36 mouse cellular contexts compared by ENCODE assay signal in the genomic region with DNA sequence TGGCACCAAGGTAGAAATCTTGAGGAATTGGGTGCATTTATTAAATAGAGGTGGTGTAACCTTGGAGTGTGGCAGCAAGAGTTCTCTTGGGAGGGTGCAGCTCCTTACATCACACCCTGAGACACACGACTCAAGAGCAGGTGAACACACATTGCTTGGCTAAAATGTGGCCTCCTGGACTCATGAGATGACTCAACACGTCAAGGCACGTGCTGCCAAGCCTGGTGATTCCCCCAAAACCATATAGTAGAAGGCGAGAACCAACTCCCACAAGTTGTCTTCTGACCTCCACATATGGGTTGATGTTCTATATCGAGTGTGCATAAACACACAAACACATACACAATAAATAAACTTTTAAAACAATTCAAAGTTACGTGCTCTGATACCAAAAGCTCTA. TPM values are rescaled to one million over a fixed set of nuclear protein-coding genes. Genes with fewer than 3 reads are reported as not detected.
"Had no signal": no experiment of that assay in that cellular context is flagged by ENCODE, and none has a peak within 500 bp of the region (broad histone marks: within the 10 kb centered on the region; RNA-seq: fewer than 3 reads in every experiment).

No protein-coding gene starts in this region.

- ATAC-seq: forebrain, embryonic 13.5 days; forebrain, embryonic 14.5 days; forebrain, embryonic 15.5 days; forebrain, embryonic 16.5 days; forebrain, postnatal 0 days had no signal

- H3K9me3 ChIP-seq: embryonic facial prominence, embryonic 10.5 days; embryonic facial prominence, embryonic 12.5 days; embryonic facial prominence, embryonic 13.5 days; embryonic facial prominence, embryonic 15.5 days; forebrain, embryonic 10.5 days; forebrain, embryonic 12.5 days; forebrain, embryonic 13.5 days; forebrain, embryonic 15.5 days had no signal

- H3K4me1 ChIP-seq: embryonic facial prominence, embryonic 15.5 days; forebrain, embryonic 12.5 days; forebrain, embryonic 13.5 days; forebrain, embryonic 15.5 days had no signal

- H3K4me3 ChIP-seq: embryonic facial prominence, embryonic 10.5 days; embryonic facial prominence, embryonic 12.5 days; embryonic facial prominence, embryonic 13.5 days; embryonic facial prominence, embryonic 15.5 days; erythroblast, embryonic 14.5 days; forebrain, embryonic 10.5 days; forebrain, embryonic 12.5 days; forebrain, embryonic 13.5 days; forebrain, embryonic 15.5 days; gastrocnemius, adult 2 months; heart, adult 2 months had no signal

- H3K27ac ChIP-seq: embryonic facial prominence, embryonic 10.5 days; embryonic facial prominence, embryonic 12.5 days; embryonic facial prominence, embryonic 13.5 days; embryonic facial prominence, embryonic 15.5 days; forebrain, embryonic 10.5 days; forebrain, embryonic 12.5 days; forebrain, embryonic 13.5 days; forebrain, embryonic 15.5 days; gastrocnemius, adult 2 months; heart, adult 2 months had no signal

- DNase-seq: cerebellum, adult 8-10 months; cerebellum, adult 9-10 months; cerebellum, adult 9-11 months; cerebellum, postnatal 10 days; cerebellum, postnatal 14 days; cerebellum, postnatal 25 days; cerebellum, postnatal 36 days; embryo, embryonic 11 days; forebrain, postnatal 0 days; gastrocnemius, adult 2 months; gastrocnemius, postnatal 10 days; gastrocnemius, postnatal 14 days; gastrocnemius, postnatal 25 days; gastrocnemius, postnatal 36 days; heart, adult 11 months; heart, adult 18-20 months; heart, adult 2 months had no signal

- H3K9ac ChIP-seq: embryonic facial prominence, embryonic 12.5 days; embryonic facial prominence, embryonic 13.5 days; embryonic facial prominence, embryonic 15.5 days; forebrain, embryonic 12.5 days; forebrain, embryonic 13.5 days; forebrain, embryonic 15.5 days; forebrain, postnatal 0 days had no signal

- H3K4me2 ChIP-seq: embryonic facial prominence, embryonic 12.5 days; embryonic facial prominence, embryonic 13.5 days; embryonic facial prominence, embryonic 15.5 days; forebrain, embryonic 12.5 days; forebrain, embryonic 13.5 days; forebrain, embryonic 15.5 days had no signal

- H3K27me3 ChIP-seq: embryonic facial prominence, embryonic 12.5 days; embryonic facial prominence, embryonic 15.5 days; forebrain, embryonic 12.5 days; forebrain, embryonic 13.5 days; forebrain, embryonic 15.5 days had no signal

- H3K36me3 ChIP-seq: embryonic facial prominence, embryonic 10.5 days; embryonic facial prominence, embryonic 12.5 days; embryonic facial prominence, embryonic 13.5 days; embryonic facial prominence, embryonic 15.5 days; forebrain, embryonic 10.5 days; forebrain, embryonic 12.5 days; forebrain, embryonic 15.5 days had no signal

RNA-seq across cellular contexts. Expression of a gene that starts 25.8 kb away (rescaled TPM):
- total RNA-seq: common myeloid progenitor, adult 5-6 weeks; forebrain, postnatal 0 days; gastrocnemius, adult 18-20 months; gastrocnemius, adult 2 months; gastrocnemius, postnatal 10 days; gastrocnemius, postnatal 14 days; gastrocnemius, postnatal 25 days; gastrocnemius, postnatal 36 days; gastrocnemius, postnatal 4 days; granulocyte monocyte progenitor cell, adult 5-6 weeks; heart, adult 18-20 months; heart, adult 2 months had no signal
- polyA plus RNA-seq: cortical plate, adult 2 months; erythroblast, embryonic 14.5 days; forebrain, embryonic 11.5 days; forebrain, embryonic 14.5 days; heart, adult 2 months had no signal

RNA-seq across cellular contexts. Expression of a gene that starts 52.2 kb away (rescaled TPM):
- total RNA-seq: gastrocnemius, adult 18-20 months had no signal
- polyA plus RNA-seq: embryonic facial prominence, embryonic 11.5 days; embryonic facial prominence, embryonic 13.5 days; embryonic facial prominence, embryonic 14.5 days; embryonic facial prominence, embryonic 15.5 days; erythroblast, embryonic 14.5 days; forebrain, embryonic 10.5 days; forebrain, embryonic 11.5 days; forebrain, embryonic 12.5 days; forebrain, embryonic 13.5 days; forebrain, embryonic 15.5 days; forebrain, embryonic 16.5 days; heart, adult 2 months had no signal
